Mouse (Mus musculus): ENCODE results near the gene Clrn2.

DNA sequence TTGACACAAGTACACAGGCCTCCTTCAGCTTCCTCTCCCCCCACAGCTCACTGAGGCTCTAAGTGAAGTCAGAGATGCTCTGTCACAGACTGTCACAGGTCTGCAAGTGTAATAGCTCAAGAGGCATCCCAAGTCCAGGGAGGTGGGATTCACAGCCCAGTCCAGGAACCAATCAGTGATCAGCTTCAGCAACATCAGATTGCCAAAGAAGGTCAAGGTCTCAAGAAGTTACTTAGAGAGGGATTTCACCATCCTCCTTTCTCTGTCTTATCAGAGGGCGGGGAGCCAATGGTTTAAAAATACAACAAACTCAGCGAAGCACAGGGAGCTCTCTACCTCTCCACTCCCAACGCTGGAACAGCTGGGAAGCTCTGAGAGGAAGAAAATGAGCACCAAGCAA, 12.4 kb upstream of the Clrn2 start:
- TF ChIP-seq CTCF (IDR thresholded peaks at IDR 0.05; ENCODE audit: control insufficient read depth, insufficient read depth, low read length) (no peak), POLR2A (IDR thresholded peaks at IDR 0.05; ENCODE audit: borderline replicate concordance, control insufficient read depth, low read depth, low read length) (no peak)

All from bone marrow, adult 2 months (tissue).